Mouse (Mus musculus): ENCODE results near the gene Prss16.

The Prss16 gene

GRCm38 (mm10) chr13:22005605-22006333, 3.8 kb downstream of the Prss16 start:
- DNase-seq, result no peak

- no peak for DNase-seq
Observed at GRCm38 (mm10) chr13:22001823-22002222, 7.7 kb downstream of the Prss16 start.

- no peak for DNase-seq
Observed at GRCm38 (mm10) chr13:22001346-22001745, 8.2 kb downstream of the Prss16 start.

GRCm38 (mm10) chr13:21999147-21999546, 10.4 kb downstream of the Prss16 start:
- no peak for DNase-seq

- no peak for DNase-seq
Observed at GRCm38 (mm10) chr13:21998412-21998811, 11.1 kb downstream of the Prss16 start.

- DNase-seq, result no peak
Observed at GRCm38 (mm10) chr13:21997821-21998220, 11.7 kb downstream of the Prss16 start.

GRCm38 (mm10) chr13:21997201-21997820, 12.2 kb downstream of the Prss16 start:
- DNase-seq, result no peak

- no peak for DNase-seq
Observed at GRCm38 (mm10) chr13:21996840-21997185, 12.7 kb downstream of the Prss16 start.

- DNase-seq, result no peak
Observed at GRCm38 (mm10) chr13:21996101-21996839, 13.3 kb downstream of the Prss16 start.

GRCm38 (mm10) chr13:21995331-21995914, 14.1 kb downstream of the Prss16 start:
- no peak for DNase-seq

GRCm38 (mm10) chr13:21994896-21995295, 14.6 kb downstream of the Prss16 start:
- no peak for DNase-seq

- no peak for DNase-seq
Observed at GRCm38 (mm10) chr13:21993957-21994738, 15.4 kb downstream of the Prss16 start.

- DNase-seq, result no peak
Observed at GRCm38 (mm10) chr13:21992550-21992949, 17.0 kb downstream of the Prss16 start.

- DNase-seq, result no peak
Observed at GRCm38 (mm10) chr13:21984486-21984885, 25.1 kb downstream of the Prss16 start.

- DNase-seq, result no peak
Observed at GRCm38 (mm10) chr13:21981803-21982193, 27.7 kb downstream of the Prss16 start.

GRCm38 (mm10) chr13:21980981-21981802, 28.4 kb downstream of the Prss16 start, which contains the start of gene Pom121l2:
TSS of gene Pom121l2 (plus strand) at chr13:21981194.
- DNase-seq, result peak; percentile 32

GRCm38 (mm10) chr13:21974726-21975473, 34.6 kb downstream of the Prss16 start:
- DNase-seq, result peak; percentile 64

- DNase-seq, result peak; percentile 85
Observed at GRCm38 (mm10) chr13:21974221-21974725, 35.3 kb downstream of the Prss16 start.

GRCm38 (mm10) chr13:21971641-21972040, 37.9 kb downstream of the Prss16 start:
- DNase-seq, result no peak

- DNase-seq, result no peak
Observed at GRCm38 (mm10) chr13:21969816-21970215, 39.7 kb downstream of the Prss16 start.

- no peak for DNase-seq
Observed at GRCm38 (mm10) chr13:21969269-21969668, 40.3 kb downstream of the Prss16 start.
